Mouse (Mus musculus) neutrophil, adult 5-6 weeks (primary cell): Measurements from ENCODE around the gene Kansl1l. TPM values are rescaled to one million over a fixed set of nuclear protein-coding genes. Genes with fewer than 3 reads are reported as not detected.
"Not testable (repeated sequence)": the region's sequence is repeated elsewhere in the genome, so short reads cannot be mapped to it uniquely, and the experiment has no call there.

Experiments used
- ATAC-seq: fragments of 151-379, 151-347 bp; 2 replicates; pipeline ENCODE4 v1.8.0; 2017; ENCODE audit warnings: mild to moderate bottlenecking, moderate TSS enrichment; ENCODE audit not compliant: insufficient number of reproducible peaks, poor library complexity, low FRiP score, severe bottlenecking; ENCODE audit errors: extremely low read depth
- total RNA-seq: library from RNA; stranded (forward); fragments of 200-1000 nt; gene quantifications from 2 replicates; pipeline ENCODE4 v1.2.3, GENCODE M21; 2017

The Kansl1l gene
- total RNA-seq, 1 experiment from 2014 or later: 50.0 TPM

DNA sequence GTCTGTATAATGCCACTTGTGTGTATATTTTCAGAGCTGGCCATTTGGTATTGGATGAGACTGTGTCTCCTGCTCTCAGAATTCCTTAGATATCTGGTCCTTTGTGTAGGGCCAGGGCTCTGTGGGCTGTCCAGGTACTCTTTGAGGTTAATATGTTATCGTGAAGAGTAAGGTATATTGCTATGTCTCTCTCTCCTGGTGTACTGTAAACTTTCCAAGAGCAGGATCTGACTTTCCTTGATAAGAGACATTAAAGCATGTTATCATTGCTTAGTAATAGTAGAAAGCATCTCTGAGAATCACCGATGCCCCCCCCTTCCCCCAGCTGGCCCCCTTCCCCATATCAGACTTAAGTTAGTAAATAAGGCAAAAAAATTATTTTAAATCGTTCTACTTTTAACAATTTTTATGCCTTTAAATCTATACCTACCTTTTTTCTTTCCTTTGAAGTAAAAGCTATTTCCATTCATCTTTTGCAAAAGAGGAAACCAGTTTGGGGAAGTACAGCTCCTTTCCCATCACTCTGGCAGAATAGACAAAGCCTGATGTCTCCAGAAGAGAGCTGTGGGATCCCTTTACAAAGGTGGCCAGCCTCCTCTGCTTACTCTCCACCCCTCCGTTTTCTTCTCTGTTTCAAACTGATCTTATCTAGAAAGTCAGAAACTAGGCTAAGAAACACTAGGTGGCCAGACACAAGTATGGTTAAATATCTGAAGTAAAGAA is 114.6 kb downstream of the Kansl1l start:
- ATAC-seq: no peak

DNA sequence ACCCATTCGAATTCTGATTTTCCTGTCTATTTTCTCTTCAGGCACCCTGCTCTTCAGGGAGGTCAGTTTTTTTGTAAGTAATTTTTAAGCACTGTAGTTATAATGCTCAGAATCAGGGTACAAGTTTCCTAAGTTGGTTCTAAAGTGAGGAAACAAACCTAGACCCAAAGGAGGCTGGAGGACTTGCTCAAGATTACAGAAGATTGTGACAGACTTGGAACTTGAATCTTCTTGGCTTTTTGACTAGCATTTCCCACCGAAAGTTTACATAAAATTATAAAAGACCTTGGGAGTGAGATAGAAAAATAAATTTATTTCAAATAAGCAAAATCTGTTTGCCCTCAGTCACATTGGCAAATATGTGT is 115.8 kb downstream of the Kansl1l start:
- ATAC-seq: no peak

GRCm38 (mm10) chr1:66700693-66701575 is 116.4 kb downstream of the Kansl1l start, which contains the start of gene Rpe:
Rpe (plus strand) TSS chr1:66700831.
- peak; percentile 100 for ATAC-seq

DNA sequence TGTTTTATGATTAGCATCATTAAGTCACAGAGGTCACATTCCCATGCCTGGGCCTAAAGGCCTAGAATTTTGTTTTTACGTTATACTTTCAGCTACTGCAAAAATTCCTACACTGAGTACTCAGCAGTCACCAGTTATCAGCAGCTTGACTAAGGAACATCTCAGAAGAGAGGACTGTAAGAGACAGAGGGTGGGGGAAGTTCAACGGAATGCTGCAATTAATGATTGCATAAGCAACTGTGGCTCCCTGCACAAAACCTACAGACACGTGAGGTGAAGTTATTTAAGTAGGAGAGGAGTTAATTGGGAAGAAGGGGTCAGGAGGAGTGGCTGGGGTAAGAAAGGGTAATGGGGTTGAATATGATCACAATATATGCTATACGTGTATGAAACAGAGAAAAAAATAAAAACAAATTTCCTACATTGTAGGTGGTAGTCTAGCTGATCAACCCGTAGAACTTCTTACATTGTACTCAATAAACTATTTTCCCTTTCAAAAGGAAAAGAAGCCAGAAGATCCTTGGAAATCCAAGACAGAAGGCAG is 117.1 kb downstream of the Kansl1l start:
- no peak for ATAC-seq

- ATAC-seq: not testable (repeated sequence)
Measured at GRCm38 (mm10) chr1:66699630-66700029, 117.7 kb downstream of the Kansl1l start.

DNA sequence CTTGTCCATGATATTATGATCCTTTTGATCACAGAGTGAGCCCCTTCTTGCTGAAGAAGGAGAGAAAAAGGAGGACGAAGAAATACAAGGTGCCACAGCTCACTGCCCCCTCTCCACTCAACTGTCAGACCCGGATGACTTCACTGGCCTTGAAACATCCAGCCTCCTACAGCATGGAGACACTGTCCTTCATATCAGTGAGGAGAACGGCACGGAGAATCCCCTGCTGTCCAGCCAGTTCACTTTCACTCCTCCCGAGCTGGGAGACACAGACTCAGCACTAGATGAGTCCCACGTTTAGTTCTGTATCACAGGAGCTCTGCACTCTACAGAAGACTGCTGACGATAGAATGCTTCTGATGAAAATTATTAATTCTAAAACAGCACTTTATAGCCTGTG is 122.1 kb downstream of the Kansl1l start:
- no peak for ATAC-seq

DNA sequence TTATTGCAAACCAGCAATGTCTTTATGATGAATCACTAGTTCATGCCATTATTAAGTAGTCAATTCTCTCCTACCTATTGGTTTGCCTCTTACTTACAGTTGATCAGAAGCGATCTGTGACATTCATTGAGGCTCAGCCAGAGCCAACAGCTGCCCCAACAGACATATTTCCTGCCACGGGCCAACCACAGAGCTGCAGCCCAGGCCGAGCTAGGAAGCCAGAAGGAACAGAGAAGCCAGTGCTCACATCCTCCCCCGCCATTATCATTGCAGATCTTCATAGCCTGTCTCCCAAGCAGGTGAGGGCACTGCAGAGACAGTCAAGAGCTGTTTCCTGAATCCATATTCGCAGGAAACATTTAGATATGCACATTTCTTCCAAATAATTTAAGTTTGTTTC is 123.1 kb downstream of the Kansl1l start:
- 0 out of 2 replicates have a peak, but pooled peaks have one; percentile 9 for ATAC-seq

DNA sequence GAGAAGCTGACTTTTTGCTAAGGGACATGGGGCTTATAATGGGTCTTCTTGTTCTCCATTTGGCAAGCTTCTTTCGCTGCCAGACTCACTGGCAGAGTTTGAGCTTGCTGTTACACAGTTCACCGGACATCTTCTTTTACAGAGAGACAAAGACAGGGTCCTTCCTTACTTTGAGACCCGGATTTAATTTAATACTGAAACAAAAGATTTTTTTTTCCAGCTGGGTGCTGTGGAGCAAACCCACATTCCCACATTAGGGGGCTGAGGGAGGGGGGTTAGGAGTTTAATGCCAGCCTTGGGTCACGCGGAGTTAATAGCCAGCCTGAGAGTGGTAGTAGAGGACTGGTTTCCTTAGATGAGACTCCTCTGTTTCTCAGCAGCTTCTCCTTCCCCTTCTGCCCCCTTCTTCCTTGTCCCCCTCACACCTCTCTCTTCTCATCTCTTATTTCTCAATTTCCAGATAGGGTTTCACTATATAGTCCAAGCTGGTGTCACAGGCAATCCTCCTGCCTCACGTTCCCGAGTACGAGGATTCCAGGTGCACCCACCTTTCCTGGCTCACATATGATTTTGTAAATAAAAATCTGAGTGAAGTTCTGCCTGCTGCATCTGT is 124.5 kb downstream of the Kansl1l start:
- no peak for ATAC-seq

DNA sequence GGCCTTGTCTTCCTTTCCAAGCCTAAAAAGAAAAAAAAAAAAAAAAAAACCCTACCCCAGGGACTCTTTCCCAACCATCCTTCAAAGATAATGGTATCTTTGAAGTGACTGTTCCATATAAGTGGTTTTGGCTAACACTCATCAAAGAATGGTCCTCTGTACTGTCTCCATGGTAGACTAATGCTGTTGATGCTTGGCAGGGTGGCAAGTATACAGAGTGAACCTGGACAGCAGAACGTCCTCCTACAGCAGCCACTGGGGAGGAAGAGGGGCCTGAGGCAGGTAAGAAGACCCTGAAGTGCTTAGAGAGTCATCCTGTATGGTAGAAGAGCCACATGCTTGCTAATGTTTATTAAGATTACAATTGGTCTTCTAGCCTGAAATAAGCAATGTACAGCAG is 125.1 kb downstream of the Kansl1l start:
- ATAC-seq: no peak

GRCm38 (mm10) chr1:66691772-66692171 is 125.6 kb downstream of the Kansl1l start:
- ATAC-seq: no peak

- no peak for ATAC-seq
Measured at GRCm38 (mm10) chr1:66682974-66683373, 134.4 kb downstream of the Kansl1l start.

DNA sequence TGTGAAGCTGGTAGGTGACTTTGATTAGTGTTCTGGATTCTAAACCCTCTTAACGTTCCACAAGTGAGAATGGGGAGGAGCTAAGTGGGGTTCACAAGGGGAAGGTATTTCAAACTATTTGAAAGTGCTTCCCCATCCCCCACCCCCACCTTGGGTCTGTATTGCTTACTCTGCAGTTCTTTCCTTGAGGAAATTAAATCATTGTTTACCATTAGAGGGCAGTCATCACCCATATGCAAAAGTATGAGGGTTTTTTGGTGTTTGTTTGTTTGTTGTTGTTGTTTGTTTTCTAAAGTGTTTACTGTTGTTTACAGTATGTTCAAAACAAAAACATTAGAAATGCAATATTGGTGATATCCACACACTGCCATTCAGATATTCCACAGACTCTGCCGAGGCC is 138.7 kb downstream of the Kansl1l start:
- ATAC-seq: no peak

GRCm38 (mm10) chr1:66677928-66678327 is 139.4 kb downstream of the Kansl1l start:
- no peak for ATAC-seq

GRCm38 (mm10) chr1:66672812-66673211 is 144.6 kb downstream of the Kansl1l start:
- no peak for ATAC-seq

DNA sequence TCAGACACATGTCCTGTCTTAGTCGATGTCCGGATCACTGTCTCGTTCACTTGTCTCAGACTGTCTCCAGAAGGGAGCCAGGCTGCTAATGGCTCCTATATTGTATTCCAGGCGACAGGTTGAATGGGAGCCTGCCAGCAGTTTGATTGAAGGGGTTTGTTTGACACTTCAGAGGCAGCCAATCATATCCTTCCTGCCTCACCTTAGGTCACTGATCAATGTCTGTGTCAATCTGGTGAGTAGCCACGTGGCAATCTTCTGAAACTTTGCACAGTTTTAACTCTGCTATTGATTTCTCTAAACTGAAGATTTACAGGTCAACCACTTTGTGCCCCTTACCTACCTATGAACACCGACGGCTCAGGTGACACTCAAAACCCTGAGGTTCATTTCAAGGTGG is 145.9 kb downstream of the Kansl1l start:
- ATAC-seq: no peak

Other genes starting within 250 kb of the Kansl1l start
- gene Rpe, start 116.7 kb downstream of the Kansl1l start, total RNA-seq: 29.7 and 31.4 TPM in 2 replicates
- gene Acadl, start 45.7 kb upstream of the Kansl1l start, total RNA-seq: 28.1 and 29.6 TPM in 2 replicates
- gene Myl1, start 127.8 kb upstream of the Kansl1l start, total RNA-seq: not detected in 2 replicates
- 17.7 and 21.5 TPM in 2 replicates for gene Lancl1, start 221.3 kb upstream of the Kansl1l start, total RNA-seq